ENCODE assay signal across 13 mouse cellular contexts in the genomic region with DNA sequence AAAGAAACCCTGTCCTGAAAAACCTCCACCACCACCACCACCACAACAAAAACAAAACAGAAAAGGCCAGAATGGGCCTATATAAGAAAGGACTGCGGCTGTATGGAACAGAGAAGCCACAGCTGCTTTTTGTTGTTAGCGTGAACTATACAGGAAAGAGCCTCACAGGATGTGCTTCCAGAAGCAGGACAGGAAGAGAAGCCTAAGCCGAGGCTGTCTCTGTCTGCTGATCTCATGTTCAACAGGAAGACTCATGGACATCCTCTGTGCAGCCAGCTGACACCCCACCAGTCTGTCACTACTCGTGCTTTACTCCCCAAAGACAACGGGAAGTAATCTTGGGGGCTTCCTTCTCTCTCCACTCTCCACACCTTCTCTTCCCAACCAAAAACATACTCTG. TPM values are rescaled to one million over a fixed set of nuclear protein-coding genes. Genes with fewer than 3 reads are reported as not detected.
DNase-seq lines count a peak whose midpoint lies in the region; ATAC-seq and TF ChIP-seq lines count a peak whose summit lies in the region.
"Had no signal": no experiment of that assay in that cellular context is flagged by ENCODE, and none has a peak within 500 bp of the region (broad histone marks: within the 10 kb centered on the region; RNA-seq: fewer than 3 reads in every experiment).

No protein-coding gene starts in this region.

- H3K9ac ChIP-seq in heart, adult 2 months (ENCODE audit: low read depth, low read length) = no peak overlapping the region
- H3K9ac ChIP-seq in intestine, postnatal 0 days (ENCODE audit: low read depth, low read length) = no peak overlapping the region
- H3K9ac ChIP-seq in liver, postnatal 0 days (replicated peaks) = no peak overlapping the region
- H3K9ac ChIP-seq in forebrain, embryonic 12.5 days = no peak overlapping the region
- H3K9ac ChIP-seq: embryonic facial prominence, embryonic 12.5 days had no signal

- H3K4me2 ChIP-seq in intestine, postnatal 0 days (replicated peaks; ENCODE audit: low read depth) = no peak overlapping the region
- H3K4me2 ChIP-seq in liver, postnatal 0 days (ENCODE audit: low read depth, low read length) = no peak overlapping the region
- no peak overlapping the region for H3K4me2 ChIP-seq in forebrain, embryonic 12.5 days
- H3K4me2 ChIP-seq: embryonic facial prominence, embryonic 12.5 days had no signal

- no peak overlapping the region for H3K4me3 ChIP-seq in heart, adult 2 months
- no peak overlapping the region for H3K4me3 ChIP-seq in brown adipose tissue, adult 24 weeks (ENCODE audit: insufficient read depth, low read depth, low read length)
- H3K4me3 ChIP-seq in intestine, postnatal 0 days (ENCODE audit: low read depth, low read length) = no peak overlapping the region
- H3K4me3 ChIP-seq in liver, postnatal 0 days (ENCODE audit: low read depth, low read length) = no peak overlapping the region
- H3K4me3 ChIP-seq in forebrain, embryonic 12.5 days (replicated peaks) = no peak overlapping the region
- H3K4me3 ChIP-seq: embryonic facial prominence, embryonic 12.5 days; layer of hippocampus, adult 2 months had no signal

- H3K9me3 ChIP-seq in intestine, postnatal 0 days (ENCODE audit: control insufficient read depth) = no peaks in the 10 kb centered on the region
- no peaks in the 10 kb centered on the region for H3K9me3 ChIP-seq in liver, postnatal 0 days (ENCODE audit: low read length)
- no peaks in the 10 kb centered on the region for H3K9me3 ChIP-seq in forebrain, embryonic 12.5 days
- H3K9me3 ChIP-seq: embryonic facial prominence, embryonic 12.5 days had no signal

- peak in 1 of 2 experiments; percentile 23 for DNase-seq in heart, adult 2 months
- DNase-seq in heart, postnatal 36 days = no peak
- no peak for DNase-seq in liver, postnatal 0 days
- no peak for DNase-seq in frontal cortex, postnatal 14 days (ENCODE audit: low spot score in 2 of 2)
- no peak for DNase-seq in adrenal gland, adult 8-10 months
- DNase-seq: gastrocnemius, postnatal 10 days had no signal

- H3K4me1 ChIP-seq in heart, adult 2 months (ENCODE audit: control insufficient read depth, insufficient read depth, low read length) = peaks cover 7% of the 10 kb centered on the region
- no peaks in the 10 kb centered on the region for H3K4me1 ChIP-seq in brown adipose tissue, adult 24 weeks (ENCODE audit: control insufficient read depth, insufficient read depth, insufficient read length, low read length)
- no peaks in the 10 kb centered on the region for H3K4me1 ChIP-seq in intestine, postnatal 0 days (replicated peaks; ENCODE audit: control insufficient read depth, insufficient read depth, low read length)
- no peaks in the 10 kb centered on the region for H3K4me1 ChIP-seq in liver, postnatal 0 days (ENCODE audit: insufficient read depth)
- H3K4me1 ChIP-seq in forebrain, embryonic 12.5 days = no peaks in the 10 kb centered on the region
- H3K4me1 ChIP-seq: embryonic facial prominence, embryonic 12.5 days had no signal

- peak overlapping the region; percentile 48 for H3K27ac ChIP-seq in heart, adult 2 months
- H3K27ac ChIP-seq in brown adipose tissue, adult 24 weeks (replicated peaks; ENCODE audit: low read depth, low read length) = peak overlapping the region; percentile 81
- H3K27ac ChIP-seq in intestine, postnatal 0 days (ENCODE audit: low read depth, low read length) = 0 out of 2 replicates have a peak overlapping the region, but pooled peaks have one; percentile 5
- no peak overlapping the region for H3K27ac ChIP-seq in liver, postnatal 0 days (ENCODE audit: low read depth)
- H3K27ac ChIP-seq in forebrain, embryonic 12.5 days = no peak overlapping the region
- H3K27ac ChIP-seq: embryonic facial prominence, embryonic 12.5 days; layer of hippocampus, adult 2 months; macrophage had no signal

- no peaks in the 10 kb centered on the region for H3K27me3 ChIP-seq in heart, adult 2 months (ENCODE audit: control insufficient read depth, insufficient read depth, low read length)
- H3K27me3 ChIP-seq in intestine, postnatal 0 days (replicated peaks; ENCODE audit: control insufficient read depth, insufficient read depth, low read length) = no peaks in the 10 kb centered on the region
- H3K27me3 ChIP-seq in liver, postnatal 0 days (ENCODE audit: insufficient read depth, low read length) = no peaks in the 10 kb centered on the region
- no peaks in the 10 kb centered on the region for H3K27me3 ChIP-seq in forebrain, embryonic 12.5 days
- H3K27me3 ChIP-seq: embryonic facial prominence, embryonic 12.5 days; Patski had no signal

- H3K79me2 ChIP-seq in heart, adult 2 months (replicated peaks; ENCODE audit: control insufficient read depth, insufficient read depth, low read length) = no peaks in the 10 kb centered on the region; the same call in 1 of the 2 replicates

- intact Hi-C loops in heart, adult 2 months (cut with DNase I) = loop anchor here (5.0 kb wide), 1 partner anchor 55 kb away; a partner anchor contains a TSS
- intact Hi-C loops in heart, postnatal 36 days (cut with DNase I) = loop anchor here (1.0 kb wide), 1 partner anchor 55 kb away; no protein-coding TSS in a partner anchor

- 25% methylated on average over 5 of the region's 5 CpGs for WGBS in heart, adult 2 months
- WGBS in intestine, postnatal 0 days = 68% methylated on average over 5 of the region's 5 CpGs
- WGBS in liver, postnatal 0 days (ENCODE audit: insufficient replicate concordance) = 41% methylated on average over 5 of the region's 5 CpGs
- WGBS in forebrain, embryonic 12.5 days = 94% methylated on average over 5 of the region's 5 CpGs

- 0 out of 2 replicates have a peak, but pooled peaks have one; percentile 20 for TF ChIP-seq EP300 in heart, adult 2 months (IDR thresholded peaks at IDR 0.05; ENCODE audit: insufficient read depth, low read depth, low read length)
- 0 out of 2 replicates have a peak, but pooled peaks have one; percentile 20 for TF ChIP-seq EP300 in liver, postnatal 0 days (IDR thresholded peaks at IDR 0.05; ENCODE audit: low read depth)

- H3K36me3 ChIP-seq in heart, adult 2 months (ENCODE audit: control insufficient read depth, insufficient read depth, low read length) = peaks cover 4% of the 10 kb centered on the region; the same call in 1 of the 2 replicates
- H3K36me3 ChIP-seq in intestine, postnatal 0 days (ENCODE audit: control insufficient read depth, insufficient read depth) = peaks cover 49% of the 10 kb centered on the region
- H3K36me3 ChIP-seq in liver, postnatal 0 days (replicated peaks; ENCODE audit: insufficient read depth, low read length) = peaks cover 40% of the 10 kb centered on the region
- peaks cover 39% of the 10 kb centered on the region for H3K36me3 ChIP-seq in forebrain, embryonic 12.5 days (replicated peaks)

- 0 out of 2 replicates have a peak, but pooled peaks have one; percentile 28 for TF ChIP-seq POLR2A in heart, adult 2 months (IDR thresholded peaks at IDR 0.05; ENCODE audit: insufficient read depth, low read depth, low read length)

- TF ChIP-seq CTCF in heart, adult 2 months (IDR thresholded peaks at IDR 0.05) = no peak
- TF ChIP-seq CTCF in intestine, postnatal 0 days (IDR thresholded peaks at IDR 0.05; ENCODE audit: low read depth) = no peak
- no peak for TF ChIP-seq CTCF in liver, postnatal 0 days (IDR thresholded peaks at IDR 0.05; ENCODE audit: low read depth)

- ATAC-seq in intestine, postnatal 0 days = no peak
- ATAC-seq in liver, postnatal 0 days = peak; percentile 27; the same call in 1 of the 2 replicates
- no peak for ATAC-seq in forebrain, embryonic 12.5 days (ENCODE audit: low FRiP score)
- ATAC-seq: Patski had no signal

RNA-seq across cellular contexts. Expression of a gene that starts 57.3 kb away (rescaled TPM):
- total RNA-seq in heart, adult 2 months (2021) = 10 to 100 TPM; 18.7 to 22.5 TPM
- polyA plus RNA-seq in heart, adult 2 months (2012; rRNA removed) = 37.0 and 47.7 TPM in 2 replicates
- total RNA-seq in heart, postnatal 36 days (2021) = 10 to 100 TPM; 26.5 to 37.6 TPM
- polyA plus RNA-seq in brown adipose tissue, adult 24 weeks (2012; ENCODE audit: insufficient read depth, insufficient read length, missing spikeins) = 9.1 and 16.2 TPM in 2 replicates
- 36.5 and 37.1 TPM in 2 replicates for polyA plus RNA-seq in intestine, postnatal 0 days (2015; fragmentation: Nextera tagmentation; extraction: Ambion mirVana)
- 6.9 and 7.3 TPM in 2 replicates for polyA plus RNA-seq in liver, postnatal 0 days (2015; fragmentation: Nextera tagmentation; extraction: Ambion mirVana)
- total RNA-seq in adrenal gland, adult 8-10 months (2022) = 10 to 100 TPM; 22.0 to 33.6 (median 31.7) TPM
- polyA plus RNA-seq in forebrain, embryonic 12.5 days (2016; fragmentation: Nextera tagmentation; extraction: Ambion mirVana) = 665 and 748 TPM in 2 replicates

Comparison
In these comparisons a context has a peak if more than half of its experiments do, and no peak if none do; other contexts are left out.
1. H3K27ac ChIP-seq: peak in heart, adult 2 months (single experiment), brown adipose tissue, adult 24 weeks (single experiment) and intestine, postnatal 0 days (single experiment); none in liver, postnatal 0 days (single experiment) and forebrain, embryonic 12.5 days (single experiment).
2. RNA of a gene that starts 57.3 kb away (polyA plus RNA-seq): 665 to 748 TPM in forebrain, embryonic 12.5 days; 36.5 to 37.1 TPM in intestine, postnatal 0 days, 37.0 to 47.7 TPM in heart, adult 2 months, 9.1 to 16.2 TPM in brown adipose tissue, adult 24 weeks and 6.9 to 7.3 TPM in liver, postnatal 0 days; every median in the first group is over 10 times any median in the second.